Mouse (Mus musculus) bone marrow macrophage, adult 2 months (primary cell): Measurements from ENCODE around the gene Nprl2. TPM values are rescaled to one million over a fixed set of nuclear protein-coding genes. Genes with fewer than 3 reads are reported as not detected.
A peak's percentile ranks its signal among the peaks of the same experiment; 100 is the strongest.
"Not testable (repeated sequence)": the region's sequence is repeated elsewhere in the genome, so short reads cannot be mapped to it uniquely, and the experiment has no call there.

Experiments
- H3K27ac ChIP-seq: 2 replicates; pipeline ENCODE4 v1.5.1; 2012; ENCODE audit warnings: low read depth, low read length; ENCODE audit not compliant: insufficient read depth
- H3K4me1 ChIP-seq: 2 replicates; pipeline ENCODE4 v1.6.1; 2012; ENCODE audit warnings: low read length; ENCODE audit not compliant: control insufficient read depth, insufficient read depth
- H3K4me3 ChIP-seq: 2 replicates; pipeline ENCODE4 v1.5.1; 2012; ENCODE audit warnings: mild to moderate bottlenecking, low read length, moderate library complexity; ENCODE audit not compliant: insufficient read depth
- CTCF ChIP-seq: IDR thresholded peaks from 2 replicates; pipeline ENCODE4 v1.5.1; 2012; ENCODE audit warnings: low read depth, mild to moderate bottlenecking, low read length, moderate library complexity
- POLR2A ChIP-seq: IDR thresholded peaks from 2 replicates; pipeline ENCODE4 v1.6.1; 2012; ENCODE audit warnings: mild to moderate bottlenecking, low read depth, low read length, borderline replicate concordance
- polyA plus RNA-seq: library from polyadenylated mRNA; stranded (reverse); fragments of >200 nt; gene quantifications from 2 replicates; pipeline ENCODE4 v1.2.4, GENCODE M21; 2012; ENCODE audit not compliant: missing spikeins, insufficient read depth, insufficient read length

Gene Nprl2
- polyA plus RNA-seq, 1 experiment: 22.5 TPM

- peak overlapping the region; percentile 63 for H3K4me3 ChIP-seq
- peaks cover 35% of the 10 kb centered on the region for H3K4me1 ChIP-seq
- H3K27ac ChIP-seq: no peak overlapping the region
- no peak for TF ChIP-seq CTCF
- no peak for TF ChIP-seq POLR2A
Measured at GRCm38 (mm10) chr9:107551890-107552355, 9.9 kb downstream of the Nprl2 start.

- H3K4me3 ChIP-seq: no peak overlapping the region
Measured at GRCm38 (mm10) chr9:107552690-107553393, 10.8 kb downstream of the Nprl2 start.

DNA sequence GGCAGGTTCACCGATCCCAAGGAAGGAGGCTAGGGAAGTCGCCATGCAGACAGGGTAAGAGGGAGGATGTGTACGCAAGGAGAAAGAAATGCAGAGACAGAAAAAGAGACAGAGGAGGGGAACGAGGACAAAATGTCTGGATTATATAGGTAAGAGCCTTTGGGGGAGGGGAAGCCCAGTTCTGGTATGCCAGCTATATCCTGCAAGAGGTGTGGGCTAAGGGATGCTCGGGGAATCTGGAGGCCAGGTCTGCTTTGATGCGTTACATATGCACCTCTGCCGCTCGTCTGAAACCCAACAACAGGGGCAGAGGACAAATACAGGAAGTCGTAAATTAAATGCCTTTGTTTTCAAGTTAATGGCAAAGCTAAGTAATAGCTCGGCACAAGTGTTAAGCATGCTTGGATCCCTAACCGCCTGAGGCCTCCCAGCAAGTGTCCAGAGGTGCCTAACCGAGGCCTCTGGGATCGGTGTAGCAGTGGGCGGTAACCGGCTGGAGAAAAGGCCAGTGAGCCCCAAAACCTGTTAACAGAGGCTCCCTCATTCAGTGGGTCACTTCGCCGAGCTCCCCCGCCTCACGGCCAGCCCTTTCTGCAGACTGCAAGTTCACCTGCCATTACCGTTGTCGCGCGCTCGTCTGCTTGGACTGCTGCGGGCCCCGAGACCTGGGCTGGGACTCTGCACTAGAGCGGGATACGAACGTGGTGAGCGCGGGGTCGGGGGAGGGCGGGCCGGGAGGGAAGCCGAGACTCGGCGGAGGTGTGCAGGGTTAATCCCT is 11.7 kb downstream of the Nprl2 start:
- H3K4me3 ChIP-seq: peak overlapping the region; percentile 76
- peak overlapping the region; percentile 33 for H3K27ac ChIP-seq
- TF ChIP-seq CTCF (no peak), POLR2A (no peak)
- peaks cover 28% of the 10 kb centered on the region for H3K4me1 ChIP-seq

More at GRCm38 (mm10) chr9:107552690-107553393, 10.8 kb downstream of the Nprl2 start:
- Histone ChIP-seq H3K27ac (no peak overlapping the region), H3K4me1 (peaks cover 35% of the 10 kb centered on the region)
- TF ChIP-seq CTCF: no peak
- TF ChIP-seq POLR2A: no peak

DNA sequence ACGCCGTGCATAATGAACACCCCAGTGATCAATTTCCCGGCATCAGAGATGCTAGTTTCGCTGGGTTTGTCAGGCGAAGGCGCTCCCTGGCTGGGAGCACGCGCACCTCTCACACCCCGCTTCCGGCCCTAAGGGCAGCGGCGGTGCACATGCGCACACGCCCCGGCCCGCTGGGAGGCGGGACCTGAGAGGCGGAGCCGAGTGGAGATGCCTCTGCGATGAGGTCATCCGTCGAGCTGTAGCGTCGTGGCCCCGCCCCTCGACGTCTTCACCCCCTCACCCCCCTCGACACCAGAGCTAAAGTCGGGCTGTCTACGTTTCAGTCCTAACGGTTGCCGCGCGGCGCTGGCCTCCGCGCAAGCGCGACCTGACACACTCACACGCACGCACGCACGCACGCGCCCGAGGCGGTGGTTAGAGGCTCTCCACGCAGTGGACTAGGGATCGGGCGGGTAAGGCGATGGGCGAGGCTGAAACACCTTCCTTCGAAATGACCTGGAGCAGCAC is 12.3 kb downstream of the Nprl2 start:
- peaks cover 28% of the 10 kb centered on the region for H3K4me1 ChIP-seq
- H3K4me3 ChIP-seq: peak overlapping the region; percentile 83
- H3K27ac ChIP-seq: peak overlapping the region; percentile 95
- TF ChIP-seq POLR2A: peak; percentile 45; the same call in 1 of the 2 replicates
- no peak for TF ChIP-seq CTCF

GRCm38 (mm10) chr9:107555031-107555457 is 13.0 kb downstream of the Nprl2 start:
- TF ChIP-seq CTCF: no peak
- no peak for TF ChIP-seq POLR2A
- Histone ChIP-seq H3K4me1 (peaks cover 28% of the 10 kb centered on the region), H3K27ac (peak overlapping the region; percentile 95), H3K4me3 (peak overlapping the region; percentile 83)

GRCm38 (mm10) chr9:107555701-107556100 is 13.7 kb downstream of the Nprl2 start:
- no peak for TF ChIP-seq POLR2A
- TF ChIP-seq CTCF: no peak
- H3K4me1 ChIP-seq: peaks cover 28% of the 10 kb centered on the region
- peak overlapping the region; percentile 95 for H3K27ac ChIP-seq
- peak overlapping the region; percentile 83 for H3K4me3 ChIP-seq

GRCm38 (mm10) chr9:107556346-107556745 is 14.3 kb downstream of the Nprl2 start:
- H3K27ac ChIP-seq: peak overlapping the region; percentile 95
- TF ChIP-seq CTCF (no peak), POLR2A (no peak)
- H3K4me1 ChIP-seq: peaks cover 24% of the 10 kb centered on the region
- H3K4me3 ChIP-seq: peak overlapping the region; percentile 83

GRCm38 (mm10) chr9:107563029-107563581 is 21.1 kb downstream of the Nprl2 start, which contains the start of gene Tusc2:
TSS of gene Tusc2 (plus strand) at chr9:107563255.
- H3K4me3 ChIP-seq: peak within 1 kb of the TSS; percentile 87
- H3K4me1 ChIP-seq: peaks cover 27% of the 10 kb centered on the region
- TF ChIP-seq POLR2A (no peak), CTCF (no peak)
- H3K27ac ChIP-seq: peak within 1 kb of the TSS; percentile 51

GRCm38 (mm10) chr9:107565556-107565955 is 23.5 kb downstream of the Nprl2 start:
- H3K4me3 ChIP-seq, H3K27ac ChIP-seq: not testable (repeated sequence)
- H3K4me1 ChIP-seq: peaks cover 36% of the 10 kb centered on the region
